11 mouse cellular contexts compared by ENCODE assay signal in genomic region chr11:95402196-95402595, GRCm38 (mm10). TPM values are rescaled to one million over a fixed set of nuclear protein-coding genes. Genes with fewer than 3 reads are reported as not detected.
DNase-seq lines count a peak whose midpoint lies in the region; ATAC-seq lines count a peak whose summit lies in the region.
"Had no signal": no experiment of that assay in that cellular context is flagged by ENCODE, and none has a peak within 500 bp of the region (broad histone marks: within the 10 kb centered on the region; RNA-seq: fewer than 3 reads in every experiment).

No protein-coding gene starts in this region.

- no peak for ATAC-seq in heart, embryonic 12.5 days (ENCODE audit: insufficient number of reproducible peaks, low FRiP score)
- no peak for ATAC-seq in megakaryocyte, adult 5-6 weeks (ENCODE audit: poor library complexity, severe bottlenecking)
- no peak for ATAC-seq in midbrain, embryonic 14.5 days (ENCODE audit: low FRiP score, low TSS enrichment)
- ATAC-seq: inflammation-experienced regulatory T-cells, adult 6 months had no signal

- H3K4me3 ChIP-seq in heart, embryonic 12.5 days = no peak overlapping the region
- no peak overlapping the region for H3K4me3 ChIP-seq in midbrain, embryonic 14.5 days (replicated peaks; ENCODE audit: low read depth, low read length)
- H3K4me3 ChIP-seq: erythroblast, embryonic 14.5 days; megakaryocyte, embryonic 14.5 days had no signal

- intact Hi-C loops in heart, postnatal 14 days (cut with DNase I) = no loop called here

- 0 out of 2 replicates have a peak overlapping the region, but pooled peaks have one; percentile 4 for H3K9ac ChIP-seq in heart, embryonic 12.5 days
- H3K9ac ChIP-seq in midbrain, embryonic 14.5 days (replicated peaks; ENCODE audit: low read length) = no peak overlapping the region

- H3K4me2 ChIP-seq in heart, embryonic 12.5 days = no peak overlapping the region
- no peak overlapping the region for H3K4me2 ChIP-seq in midbrain, embryonic 14.5 days (ENCODE audit: low read length)

- peak overlapping the region; percentile 68 for H3K27ac ChIP-seq in heart, embryonic 12.5 days (ENCODE audit: poor library complexity, severe bottlenecking)
- no peak overlapping the region for H3K27ac ChIP-seq in midbrain, embryonic 14.5 days (replicated peaks; ENCODE audit: low read depth, low read length)

- H3K27me3 ChIP-seq in heart, embryonic 12.5 days (replicated peaks) = no peaks in the 10 kb centered on the region; the same call in 1 of the 2 replicates
- no peaks in the 10 kb centered on the region for H3K27me3 ChIP-seq in midbrain, embryonic 14.5 days (ENCODE audit: control insufficient read depth, insufficient read depth, low read length)

- H3K36me3 ChIP-seq in heart, embryonic 12.5 days = no peaks in the 10 kb centered on the region
- H3K36me3 ChIP-seq in midbrain, embryonic 14.5 days (ENCODE audit: control insufficient read depth, insufficient read depth, low read length) = no peaks in the 10 kb centered on the region

- H3K9me3 ChIP-seq in heart, embryonic 12.5 days (replicated peaks) = no peaks in the 10 kb centered on the region
- no peaks in the 10 kb centered on the region for H3K9me3 ChIP-seq in midbrain, embryonic 14.5 days (ENCODE audit: control insufficient read depth, low read length)
- H3K9me3 ChIP-seq: megakaryocyte, embryonic 14.5 days had no signal

- DNase-seq in heart, adult 18-20 months = peak; percentile 31 to 54
- no peak for DNase-seq in heart, postnatal 14 days
- DNase-seq in NIH3T3 (ENCODE audit: low read depth) = peak; percentile 64
- DNase-seq in cerebellum, adult 11-12 months = peak; percentile 94
- DNase-seq in frontal cortex, adult 2 months (ENCODE audit: extremely low spot score in 1 of 2, low spot score in 1 of 2) = no peak
- DNase-seq in midbrain, embryonic 14.5 days = no peak

- peaks cover 19% of the 10 kb centered on the region for H3K4me1 ChIP-seq in heart, embryonic 12.5 days (replicated peaks)
- no peaks in the 10 kb centered on the region for H3K4me1 ChIP-seq in midbrain, embryonic 14.5 days (ENCODE audit: control insufficient read depth, insufficient read depth, low read length)

- 13% methylated on average over 5 of the region's 5 CpGs for WGBS in heart, embryonic 12.5 days
- WGBS in midbrain, embryonic 14.5 days = 33% methylated on average over 5 of the region's 5 CpGs

RNA-seq across cellular contexts. Expression of gene Spop, which starts 11.7 kb away (rescaled TPM):
- total RNA-seq in heart, adult 18-20 months (2021) = 100 to 1,000 TPM; 159 to 164 TPM
- 100 to 1,000 TPM; 169 to 171 TPM for total RNA-seq in heart, postnatal 14 days (2021)
- polyA plus RNA-seq in heart, embryonic 12.5 days (2016; fragmentation: Nextera tagmentation; extraction: Ambion mirVana) = 115 and 119 TPM in 2 replicates
- total RNA-seq in megakaryocyte, adult 5-6 weeks (2015) = 102 and 112 TPM in 2 replicates
- total RNA-seq in megakaryocyte, adult 5-6 weeks (2017) = 76.1 and 83.3 TPM in 2 replicates
- polyA plus RNA-seq in frontal cortex, adult 2 months (2012; rRNA removed) = 124 and 144 TPM in 2 replicates
- polyA plus RNA-seq in midbrain, embryonic 14.5 days (2014; fragmentation: Nextera tagmentation; extraction: Ambion mirVana) = 138 and 161 TPM in 2 replicates

RNA-seq across cellular contexts. Expression of gene Slc35b1, which starts 17.7 kb away (rescaled TPM):
- 10 to 100 TPM; 32.0 to 37.3 TPM for total RNA-seq in heart, adult 18-20 months (2021)
- 10 to 100 TPM; 35.2 to 42.4 TPM for total RNA-seq in heart, postnatal 14 days (2021)
- 86.0 and 86.5 TPM in 2 replicates for polyA plus RNA-seq in heart, embryonic 12.5 days (2016; fragmentation: Nextera tagmentation; extraction: Ambion mirVana)
- 44.9 and 59.7 TPM in 2 replicates for total RNA-seq in megakaryocyte, adult 5-6 weeks (2015)
- total RNA-seq in megakaryocyte, adult 5-6 weeks (2017) = 59.2 and 62.2 TPM in 2 replicates
- polyA plus RNA-seq in frontal cortex, adult 2 months (2012; rRNA removed) = 78.3 and 78.6 TPM in 2 replicates
- 158 and 167 TPM in 2 replicates for polyA plus RNA-seq in midbrain, embryonic 14.5 days (2014; fragmentation: Nextera tagmentation; extraction: Ambion mirVana)

Comparison
In these comparisons a context has a peak if more than half of its experiments do, and no peak if none do; other contexts are left out.
1. DNase-seq: peak in heart, adult 18-20 months (2 of 2), NIH3T3 (single experiment) and cerebellum, adult 11-12 months (single experiment); none in heart, postnatal 14 days (0 of 2), frontal cortex, adult 2 months (0 of 2) and midbrain, embryonic 14.5 days (single experiment).